Mouse (Mus musculus) liver, embryonic 14.5 days (tissue): ENCODE results near the gene Fosl1. TPM values are rescaled to one million over a fixed set of nuclear protein-coding genes. Genes with fewer than 3 reads are reported as not detected.
"Not testable (repeated sequence)": the region's sequence is repeated elsewhere in the genome, so short reads cannot be mapped to it uniquely, and the experiment has no call there.

ENCODE experiments used
- ATAC-seq: fragments of 200-750 bp; cut with Nextera tagmentation; 2 replicates; pipeline ENCODE4 v1.8.0; 2017; ENCODE audit warnings: moderate number of reproducible peaks, mild to moderate bottlenecking, moderate library complexity; ENCODE audit not compliant: insufficient read depth
- DNase-seq, 3 experiments: peaks; one replicate each; pipeline ENCODE4 v3.0.0-alpha.2; 2012 to 2013; ENCODE audit warnings: low read depth in 3 of 3, low spot score in 3 of 3
- H3K27ac ChIP-seq: fragments of 300-500 bp; sonication (generic); 2 replicates; pipeline ENCODE4 v1.5.1; 2014; ENCODE audit warnings: moderate library complexity, mild to moderate bottlenecking, control low read depth, inconsistent platforms
- H3K27me3 ChIP-seq: fragments of 300-500 bp; sonication (generic); 2 replicates; pipeline ENCODE4 v1.6.1; 2014; ENCODE audit warnings: mild to moderate bottlenecking, low read length, moderate library complexity; ENCODE audit not compliant: control insufficient read depth, insufficient read depth
- H3K36me3 ChIP-seq: fragments of 300-500 bp; sonication (generic); replicated peaks from 2 replicates; pipeline ENCODE4 v1.6.1; 2014; ENCODE audit warnings: low read depth; ENCODE audit not compliant: control insufficient read depth, insufficient read depth
- H3K4me1 ChIP-seq, 2 experiments: fragments of 200-500 bp in 1 of 2; fragments of 300-500 bp in 1 of 2; sonication (generic) in 1 of 2; replicated peaks; 2 replicates each; pipeline ENCODE4 v1.6.1; 2012 to 2014; ENCODE audit warnings: antibody characterized with exemption in 1 of 2, inconsistent platforms in 1 of 2, low read length in 1 of 2; ENCODE audit not compliant: control insufficient read depth in 2 of 2, insufficient read depth in 2 of 2
- H3K4me2 ChIP-seq: fragments of 300-500 bp; sonication (generic); 2 replicates; pipeline ENCODE4 v1.6.1; 2014; ENCODE audit warnings: low read depth, mild to moderate bottlenecking, control low read depth, moderate library complexity
- H3K4me3 ChIP-seq, 2 experiments: fragments of 200-500 bp in 1 of 2; fragments of 300-500 bp in 1 of 2; sonication (generic) in 1 of 2; 2 replicates each; pipeline ENCODE4 v1.5.1; 2012 to 2014; ENCODE audit warnings: low read depth in 2 of 2, low read length in 2 of 2, mild to moderate bottlenecking in 2 of 2, control low read depth in 1 of 2, inconsistent platforms in 1 of 2, moderate library complexity in 1 of 2; ENCODE audit not compliant: insufficient read depth in 1 of 2
- H3K9ac ChIP-seq: fragments of 300-500 bp; sonication (generic); replicated peaks from 2 replicates; pipeline ENCODE4 v1.6.1; 2014; ENCODE audit warnings: mild to moderate bottlenecking, control low read depth, moderate library complexity
- H3K9me3 ChIP-seq: fragments of 300-500 bp; sonication (generic); 2 replicates; pipeline ENCODE4 v1.6.1; 2016; ENCODE audit warnings: low read length, mixed read lengths; ENCODE audit not compliant: control insufficient read depth
- CTCF ChIP-seq: IDR thresholded peaks from 2 replicates; pipeline ENCODE4 v1.5.1; 2016; ENCODE audit warnings: antibody characterized with exemption, low read depth, control low read depth
- EP300 ChIP-seq: IDR thresholded peaks from 2 replicates; pipeline ENCODE4 v1.6.1; 2016; ENCODE audit warnings: antibody characterized with exemption, low read depth
- WGBS: fragments of 180-500 bp; shearing (Covaris S2); extraction: QIAGEN DNeasy Blood & Tissue Kit; methylation state at CpG from one replicate; pipeline ENCODE4 v1.1.7; 2014; ENCODE audit not compliant: insufficient replicate concordance; 5-methylcytosine and 5-hydroxymethylcytosine counted together
- polyA plus RNA-seq, 2 experiments: library from polyadenylated mRNA; depleted of rRNA in 1 of 2; stranded (reverse) in 1 of 2; unstranded in 1 of 2; fragments of >200 nt; fragmentation: Nextera tagmentation in 1 of 2; extraction: Ambion mirVana in 1 of 2; gene quantifications; 2 replicates each; pipeline versions ENCODE4 v1.2.1 to v1.2.3; 2012 to 2014

The Fosl1 gene
- polyA plus RNA-seq (2012; rRNA removed): 0.02 TPM in 1 of 2 replicates, not detected in the other
- polyA plus RNA-seq (2014; fragmentation: Nextera tagmentation; extraction: Ambion mirVana): not detected in 2 replicates

GRCm38 (mm10) chr19:5447515-5448353 lies at the start of gene Fosl1:
Gene Fosl1, plus strand, starts transcription at chr19:5447547.
- Histone ChIP-seq H3K9me3 (no peaks in the 10 kb centered on the region), H3K36me3 (no peaks in the 10 kb centered on the region), H3K4me2 (peak within 1 kb of the TSS; percentile 80), H3K27me3 (peaks cover 41% of the 10 kb centered on the region), H3K9ac (peak within 1 kb of the TSS; percentile 19), H3K4me1 (peaks cover 5 to 11% of the 10 kb centered on the region in 2 experiments), H3K4me3 (peak within 1 kb of the TSS; percentile 57 to 59), H3K27ac (no peak within 1 kb of the TSS)
- DNase-seq (no peak), ATAC-seq (peak; percentile 40; the same call in 1 of the 2 replicates)
- TF ChIP-seq CTCF: no peak
- TF ChIP-seq EP300: no peak
- WGBS: under 1% methylated on average over 70 of the region's 70 CpGs

- not testable (repeated sequence) for DNase-seq, H3K27ac ChIP-seq, H3K9me3 ChIP-seq, H3K4me3 ChIP-seq, H3K4me2 ChIP-seq, H3K27me3 ChIP-seq, H3K9ac ChIP-seq, ATAC-seq, H3K4me1 ChIP-seq, H3K36me3 ChIP-seq
- WGBS: 56% methylated on average over 4 of the region's 4 CpGs
Observed at GRCm38 (mm10) chr19:5401073-5401472, 46.3 kb upstream of the Fosl1 start.

- H3K4me1 ChIP-seq: peaks cover 0 to 5% of the 10 kb centered on the region in 2 experiments; a peak in 2 of 4 replicates
- H3K9ac ChIP-seq: no peak within 1 kb of the TSS
- no peaks in the 10 kb centered on the region for H3K36me3 ChIP-seq
- no peak for TF ChIP-seq EP300
- TF ChIP-seq CTCF: no peak
- no peak within 1 kb of the TSS for H3K4me3 ChIP-seq
- ATAC-seq (no peak), DNase-seq (no peak)
- H3K4me2 ChIP-seq: no peak within 1 kb of the TSS
- H3K27ac ChIP-seq: no peak within 1 kb of the TSS
- no peaks in the 10 kb centered on the region for H3K27me3 ChIP-seq
- WGBS: 72% methylated on average over 8 of the region's 8 CpGs
- H3K9me3 ChIP-seq: no peaks in the 10 kb centered on the region
Observed at GRCm38 (mm10) chr19:5402293-5402692, 45.1 kb upstream of the Fosl1 start, which contains the start of gene Tsga10ip. Gene Tsga10ip, minus strand, starts transcription at chr19:5402526.

GRCm38 (mm10) chr19:5405924-5406323 lies 41.4 kb upstream of the Fosl1 start:
- Histone ChIP-seq H3K27me3 (no peaks in the 10 kb centered on the region), H3K4me1 (peaks cover 0 to 13% of the 10 kb centered on the region in 2 experiments; a peak in 3 of 4 replicates), H3K27ac (peak overlapping the region; percentile 86), H3K9me3 (no peaks in the 10 kb centered on the region), H3K36me3 (no peaks in the 10 kb centered on the region), H3K4me3 (peak overlapping the region; percentile 57 to 59), H3K4me2 (peak overlapping the region; percentile 75), H3K9ac (peak overlapping the region; percentile 83)
- 15% methylated on average over 7 of the region's 7 CpGs for WGBS
- TF ChIP-seq EP300: no peak
- 0 out of 2 replicates have a peak, but pooled peaks have one; percentile 8 for TF ChIP-seq CTCF
- ATAC-seq (no peak), DNase-seq (no peak)

GRCm38 (mm10) chr19:5406531-5407126 lies 40.7 kb upstream of the Fosl1 start:
- H3K9me3 ChIP-seq, H3K36me3 ChIP-seq, H3K27me3 ChIP-seq: not testable (repeated sequence)
- TF ChIP-seq CTCF: peak; percentile 7; the same call in 1 of the 2 replicates
- 17% methylated on average over 22 of the region's 25 CpGs for WGBS
- H3K27ac ChIP-seq: peak overlapping the region; percentile 96
- peak overlapping the region; percentile 83 for H3K4me3 ChIP-seq
- ATAC-seq (peak; percentile 81), DNase-seq (peak in 1 of 3 experiments; percentile 55)
- H3K4me2 ChIP-seq: peak overlapping the region; percentile 82
- peak overlapping the region; percentile 98 for H3K9ac ChIP-seq
- H3K4me1 ChIP-seq: peaks cover 0 to 13% of the 10 kb centered on the region in 2 experiments; a peak in 3 of 4 replicates
